ENCODE assay signal across 28 mouse cellular contexts in the genomic region with DNA sequence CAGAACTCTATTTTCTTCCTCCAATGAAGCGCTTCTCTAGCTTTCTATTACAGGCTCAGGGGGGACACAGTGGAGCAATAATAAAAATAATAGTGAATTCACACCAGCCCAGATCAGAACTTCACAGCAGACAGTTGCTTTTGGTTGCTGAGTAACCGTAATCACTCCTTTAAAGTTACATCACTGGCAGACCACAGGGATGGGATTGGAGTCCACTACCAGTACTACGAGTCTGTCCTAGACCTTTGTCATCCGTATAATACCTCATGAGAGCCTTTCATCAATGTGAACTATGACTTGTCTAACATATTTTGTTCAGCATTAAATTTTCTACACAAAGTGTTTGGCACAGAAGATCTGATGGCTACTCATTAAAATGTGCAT. TPM values are rescaled to one million over a fixed set of nuclear protein-coding genes. Genes with fewer than 3 reads are reported as not detected.
DNase-seq lines count a peak whose midpoint lies in the region; ATAC-seq and TF ChIP-seq lines count a peak whose summit lies in the region.
"Had no signal": no experiment of that assay in that cellular context is flagged by ENCODE, and none has a peak within 500 bp of the region (broad histone marks: within the 10 kb centered on the region; RNA-seq: fewer than 3 reads in every experiment).

No protein-coding gene starts in this region.

- H3K9me3 ChIP-seq in hindbrain, embryonic 10.5 days: no peaks in the 10 kb centered on the region
- no peaks in the 10 kb centered on the region for H3K9me3 ChIP-seq in hindbrain, embryonic 14.5 days (ENCODE audit: control insufficient read depth, low read length)
- no peaks in the 10 kb centered on the region for H3K9me3 ChIP-seq in hindbrain, embryonic 13.5 days
- no peaks in the 10 kb centered on the region for H3K9me3 ChIP-seq in hindbrain, postnatal 0 days (ENCODE audit: low read length)
- H3K9me3 ChIP-seq: embryonic facial prominence, embryonic 13.5 days; liver, embryonic 12.5 days; neural tube, embryonic 12.5 days had no signal

- H3K4me2 ChIP-seq in hindbrain, embryonic 14.5 days (replicated peaks): no peak overlapping the region
- no peak overlapping the region for H3K4me2 ChIP-seq in hindbrain, embryonic 13.5 days
- no peak overlapping the region for H3K4me2 ChIP-seq in hindbrain, postnatal 0 days (ENCODE audit: low read depth, low read length)
- H3K4me2 ChIP-seq in myocyte (ENCODE audit: low read depth): peak overlapping the region; percentile 15
- H3K4me2 ChIP-seq: embryonic facial prominence, embryonic 13.5 days; liver, embryonic 12.5 days; neural tube, embryonic 12.5 days had no signal

- H3K9ac ChIP-seq in hindbrain, embryonic 14.5 days: no peak overlapping the region
- H3K9ac ChIP-seq in hindbrain, embryonic 13.5 days: no peak overlapping the region
- no peak overlapping the region for H3K9ac ChIP-seq in hindbrain, postnatal 0 days (replicated peaks; ENCODE audit: low read length)
- H3K9ac ChIP-seq: embryonic facial prominence, embryonic 13.5 days; liver, embryonic 12.5 days; liver, postnatal 0 days; neural tube, embryonic 12.5 days had no signal

- 69% methylated on average over 4 of the region's 4 CpGs for WGBS in hindbrain, embryonic 10.5 days
- 51% methylated on average over 4 of the region's 4 CpGs for WGBS in hindbrain, embryonic 14.5 days
- 69% methylated on average over 4 of the region's 4 CpGs for WGBS in hindbrain, embryonic 13.5 days
- 45% methylated on average over 4 of the region's 4 CpGs for WGBS in hindbrain, postnatal 0 days

- no peaks in the 10 kb centered on the region for H3K79me2 ChIP-seq in myocyte (ENCODE audit: control insufficient read depth, insufficient read depth)

- peak overlapping the region; percentile 70 for H3K27ac ChIP-seq in hindbrain, embryonic 10.5 days
- H3K27ac ChIP-seq in hindbrain, embryonic 14.5 days: no peak overlapping the region; the same call in 1 of the 2 replicates
- 0 out of 2 replicates have a peak overlapping the region, but pooled peaks have one; percentile 30 for H3K27ac ChIP-seq in hindbrain, embryonic 13.5 days
- peak overlapping the region; percentile 34; the same call in 1 of the 2 replicates for H3K27ac ChIP-seq in hindbrain, postnatal 0 days
- H3K27ac ChIP-seq: embryonic facial prominence, embryonic 13.5 days; gastrocnemius, adult 2 months; kidney, postnatal 0 days; liver, embryonic 12.5 days; neural tube, embryonic 12.5 days had no signal

- H3K36me3 ChIP-seq in hindbrain, embryonic 10.5 days: no peaks in the 10 kb centered on the region
- H3K36me3 ChIP-seq in hindbrain, embryonic 14.5 days (replicated peaks; ENCODE audit: control insufficient read depth, insufficient read depth): no peaks in the 10 kb centered on the region
- no peaks in the 10 kb centered on the region for H3K36me3 ChIP-seq in hindbrain, embryonic 13.5 days
- no peaks in the 10 kb centered on the region for H3K36me3 ChIP-seq in hindbrain, postnatal 0 days (ENCODE audit: insufficient read depth, low read length)
- H3K36me3 ChIP-seq in myocyte (ENCODE audit: control insufficient read depth, insufficient read depth): no peaks in the 10 kb centered on the region
- H3K36me3 ChIP-seq: embryonic facial prominence, embryonic 13.5 days; liver, embryonic 12.5 days; neural tube, embryonic 12.5 days had no signal

- peaks cover 24% of the 10 kb centered on the region for H3K4me1 ChIP-seq in hindbrain, embryonic 10.5 days (replicated peaks)
- peaks cover 10% of the 10 kb centered on the region; the same call in 1 of the 2 replicates for H3K4me1 ChIP-seq in hindbrain, embryonic 14.5 days (replicated peaks; ENCODE audit: control insufficient read depth, insufficient read depth, low read length)
- peaks cover 19% of the 10 kb centered on the region for H3K4me1 ChIP-seq in hindbrain, embryonic 13.5 days (replicated peaks)
- H3K4me1 ChIP-seq in hindbrain, postnatal 0 days (ENCODE audit: insufficient read depth, low read length): no peaks in the 10 kb centered on the region; the same call in none of the 2 replicates
- H3K4me1 ChIP-seq: embryonic facial prominence, embryonic 13.5 days; liver, embryonic 12.5 days; megakaryocyte, embryonic 14.5 days had no signal

- no peak for DNase-seq in hindbrain, embryonic 10.5 days (ENCODE audit: low spot score)
- no peak for DNase-seq in hindbrain, embryonic 14.5 days (ENCODE audit: low spot score)
- DNase-seq in hindbrain, postnatal 0 days (ENCODE audit: low spot score): peak; percentile 14
- DNase-seq in adrenal gland, adult 2 months: no peak
- DNase-seq: adrenal gland, postnatal 14 days; cerebellum, adult 11 months; cerebellum, adult 9-11 months; gastrocnemius, adult 2 months; heart, postnatal 14 days; kidney, adult 8-10 months; layer of hippocampus, postnatal 36 days; liver, postnatal 0 days; lung, postnatal 36 days; thymus, adult 2 months; thymus, postnatal 36 days had no signal

- no peak overlapping the region for H3K4me3 ChIP-seq in hindbrain, embryonic 10.5 days
- no peak overlapping the region for H3K4me3 ChIP-seq in hindbrain, embryonic 14.5 days (replicated peaks; ENCODE audit: low read length)
- no peak overlapping the region for H3K4me3 ChIP-seq in hindbrain, embryonic 13.5 days
- H3K4me3 ChIP-seq in hindbrain, postnatal 0 days (ENCODE audit: low read length): no peak overlapping the region
- no peak overlapping the region for H3K4me3 ChIP-seq in myocyte
- H3K4me3 ChIP-seq: embryonic facial prominence, embryonic 13.5 days; erythroblast, embryonic 14.5 days; gastrocnemius, adult 2 months; liver, embryonic 12.5 days; neural tube, embryonic 12.5 days had no signal

- H3K27me3 ChIP-seq in hindbrain, embryonic 10.5 days (ENCODE audit: insufficient read depth, poor library complexity, severe bottlenecking): no peaks in the 10 kb centered on the region
- no peaks in the 10 kb centered on the region for H3K27me3 ChIP-seq in hindbrain, embryonic 14.5 days (ENCODE audit: control insufficient read depth, insufficient read depth, low read length)
- no peaks in the 10 kb centered on the region for H3K27me3 ChIP-seq in hindbrain, embryonic 13.5 days
- H3K27me3 ChIP-seq in hindbrain, postnatal 0 days (ENCODE audit: insufficient read depth, low read length): no peaks in the 10 kb centered on the region
- H3K27me3 ChIP-seq in myocyte (ENCODE audit: control insufficient read depth, insufficient read depth, insufficient read length): no peaks in the 10 kb centered on the region
- H3K27me3 ChIP-seq: embryonic facial prominence, embryonic 13.5 days; liver, embryonic 12.5 days; megakaryocyte, embryonic 14.5 days; neural tube, embryonic 12.5 days; Patski had no signal

- TF ChIP-seq CTCF in hindbrain, postnatal 0 days (IDR thresholded peaks at IDR 0.05; ENCODE audit: low read depth): no peak

- ATAC-seq in hindbrain, embryonic 14.5 days (ENCODE audit: low FRiP score): no peak; the same call in 1 of the 2 replicates
- ATAC-seq in hindbrain, embryonic 13.5 days (ENCODE audit: low FRiP score): no peak
- ATAC-seq in hindbrain, postnatal 0 days: 0 out of 2 replicates have a peak, but pooled peaks have one; percentile 40
- ATAC-seq in erythroblast, adult 5-6 weeks (replicated peaks; ENCODE audit: low FRiP score, poor library complexity, severe bottlenecking): no peak
- ATAC-seq: forebrain, embryonic 14.5 days; intestine, embryonic 16.5 days; liver, embryonic 12.5 days; liver, postnatal 0 days had no signal

- no peak overlapping the region for H3ac ChIP-seq in myocyte (ENCODE audit: control insufficient read depth, insufficient read length)

- TF ChIP-seq POLR2A in myocyte (IDR thresholded peaks at IDR 0.05; ENCODE audit: insufficient read length, low read depth): no peak

TF ChIP-seq in myocyte, 11 proteins besides CTCF, POLR2A, EP300 and RAD21:
- no peak for TF ChIP-seq USF1 (IDR thresholded peaks at IDR 0.05; ENCODE audit: low read depth)
- TF ChIP-seq POLR2AphosphoS2 (IDR thresholded peaks at IDR 0.05; ENCODE audit: insufficient read length, low read depth): no peak
- TF ChIP-seq MYOD1 (IDR thresholded peaks at IDR 0.05; ENCODE audit: control insufficient read depth in 1 of 3, insufficient read length in 2 of 3, low read depth in 2 of 3): no peak
- no peak for TF ChIP-seq CEBPB (IDR thresholded peaks at IDR 0.05; ENCODE audit: insufficient read depth, poor library complexity, severe bottlenecking)

RNA-seq across cellular contexts. Expression of a gene that starts 35.0 kb away (rescaled TPM):
- 5.6 and 8.4 TPM in 2 replicates for polyA plus RNA-seq in hindbrain, embryonic 10.5 days (2016; fragmentation: Nextera tagmentation; extraction: Ambion mirVana)
- polyA plus RNA-seq in hindbrain, embryonic 14.5 days (2014; fragmentation: Nextera tagmentation; extraction: Ambion mirVana): 28.7 and 32.0 TPM in 2 replicates
- 14.5 and 15.7 TPM in 2 replicates for polyA plus RNA-seq in hindbrain, embryonic 13.5 days (2015; fragmentation: Nextera tagmentation; extraction: Ambion mirVana)
- total RNA-seq in hindbrain, postnatal 0 days (2014; rRNA removed): 72.9 and 79.1 TPM in 2 replicates
- polyA plus RNA-seq in hindbrain, postnatal 0 days (2015; fragmentation: Nextera tagmentation; extraction: Ambion mirVana): 21.2 and 23.0 TPM in 2 replicates
- polyA plus RNA-seq in myocyte (2012; fragmentation: generic; extraction: Trizol): 6.8 TPM
- total RNA-seq in erythroblast, adult 5-6 weeks (2015; ENCODE audit: low replicate concordance): 0.38 TPM in 1 of 2 replicates, not detected in the other
- total RNA-seq in erythroblast, adult 5-6 weeks (2017; ENCODE audit: low replicate concordance): 0.14 and 0.85 TPM in 2 replicates
- total RNA-seq in adrenal gland, adult 2 months (2021): 1 to 10 TPM; 5.7 to 10.0 TPM
- polyA plus RNA-seq in adrenal gland, adult 2 months (2012; rRNA removed): 12.7 and 14.6 TPM in 2 replicates
- total RNA-seq: MEL had no signal
- polyA plus RNA-seq: erythroblast, embryonic 14.5 days had no signal
